Comparison of ENCODE assay signal across 8 mouse cellular contexts in the genomic region with DNA sequence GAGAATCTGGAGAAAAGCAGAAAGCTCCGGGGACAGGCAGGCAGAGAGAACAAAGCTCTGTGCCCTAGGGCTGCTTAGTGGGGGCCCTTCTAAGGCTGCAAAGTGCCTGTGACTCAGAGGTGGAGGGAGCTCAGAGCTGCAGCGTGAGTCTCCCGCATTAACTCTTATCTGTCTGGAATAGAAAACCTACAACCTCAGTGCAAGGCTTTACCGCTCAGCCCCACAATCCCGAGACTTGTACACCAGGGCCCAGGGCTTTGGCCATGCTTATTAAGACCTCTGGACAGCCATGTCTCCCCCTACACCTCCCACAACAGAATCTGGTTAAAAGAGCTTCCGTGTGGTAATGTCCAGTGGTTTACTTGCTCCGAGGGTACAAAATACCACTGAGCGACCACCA. TPM values are rescaled to one million over a fixed set of nuclear protein-coding genes. Genes with fewer than 3 reads are reported as not detected.
DNase-seq lines count a peak whose midpoint lies in the region; ATAC-seq and TF ChIP-seq lines count a peak whose summit lies in the region.

No protein-coding gene starts in this region.

- TF ChIP-seq EP300 in ES-Bruce4 (IDR thresholded peaks at IDR 0.05; ENCODE audit: insufficient read depth, low read depth, low read length) = no peak

- H3K4me1 ChIP-seq in ES-Bruce4 (ENCODE audit: control insufficient read depth, insufficient read depth, low read length) = no peaks in the 10 kb centered on the region
- peaks cover 40% of the 10 kb centered on the region for H3K4me1 ChIP-seq in forebrain, embryonic 12.5 days
- no peaks in the 10 kb centered on the region; the same call in 1 of the 2 replicates for H3K4me1 ChIP-seq in liver, embryonic 16.5 days (ENCODE audit: control insufficient read depth, low read depth, low read length)

- TF ChIP-seq CTCF in ES-Bruce4 (IDR thresholded peaks at IDR 0.05; ENCODE audit: low read depth, low read length) = no peak

- H3K4me2 ChIP-seq in forebrain, embryonic 12.5 days = peak overlapping the region; percentile 94
- H3K4me2 ChIP-seq in liver, embryonic 16.5 days (ENCODE audit: low read depth, low read length) = peak overlapping the region; percentile 70; the same call in 1 of the 2 replicates

- no peaks in the 10 kb centered on the region for H3K36me3 ChIP-seq in ES-Bruce4 (ENCODE audit: control insufficient read depth, insufficient read depth, low read length, poor library complexity, severe bottlenecking)
- no peaks in the 10 kb centered on the region for H3K36me3 ChIP-seq in forebrain, embryonic 12.5 days (replicated peaks)
- no peaks in the 10 kb centered on the region for H3K36me3 ChIP-seq in liver, embryonic 16.5 days (ENCODE audit: control insufficient read depth, insufficient read depth)

- H3K9ac ChIP-seq in ES-Bruce4 (ENCODE audit: low read depth, poor library complexity, severe bottlenecking) = peak overlapping the region; percentile 85
- peak overlapping the region; percentile 80; the same call in 1 of the 2 replicates for H3K9ac ChIP-seq in forebrain, embryonic 12.5 days
- no peak overlapping the region for H3K9ac ChIP-seq in liver, embryonic 16.5 days (ENCODE audit: low read depth, low read length)

- H3K27ac ChIP-seq in ES-Bruce4 (ENCODE audit: insufficient read depth, low read length) = no peak overlapping the region
- peak overlapping the region; percentile 61 for H3K27ac ChIP-seq in forebrain, embryonic 12.5 days
- no peak overlapping the region for H3K27ac ChIP-seq in liver, embryonic 16.5 days (ENCODE audit: low read length)

- TF ChIP-seq POLR2A in ES-Bruce4 (IDR thresholded peaks at IDR 0.05; ENCODE audit: insufficient read depth, low read length) = no peak

- peak overlapping the region; percentile 56 for H3K4me3 ChIP-seq in ES-Bruce4 (ENCODE audit: low read depth, low read length)
- H3K4me3 ChIP-seq in forebrain, embryonic 12.5 days (replicated peaks) = peak overlapping the region; percentile 71
- H3K4me3 ChIP-seq in liver, embryonic 16.5 days (ENCODE audit: low read depth, low read length) = no peak overlapping the region

- peaks cover 19% of the 10 kb centered on the region for H3K27me3 ChIP-seq in ES-Bruce4 (ENCODE audit: control insufficient read depth, insufficient read depth, low read length, poor library complexity, severe bottlenecking)
- peaks cover 30% of the 10 kb centered on the region for H3K27me3 ChIP-seq in forebrain, embryonic 12.5 days
- H3K27me3 ChIP-seq in liver, embryonic 16.5 days (ENCODE audit: control insufficient read depth, insufficient read depth, low read depth, low read length) = peaks cover 40% of the 10 kb centered on the region

- WGBS in forebrain, embryonic 12.5 days = 3% methylated on average over 8 of the region's 8 CpGs
- WGBS in liver, embryonic 16.5 days (ENCODE audit: insufficient replicate concordance) = 5% methylated on average over 8 of the region's 8 CpGs

- no peak for ATAC-seq in forebrain, embryonic 12.5 days (ENCODE audit: low FRiP score)
- no peak for ATAC-seq in liver, embryonic 16.5 days (ENCODE audit: low read depth)
- no peak for ATAC-seq in erythroblast, adult 5-6 weeks (replicated peaks; ENCODE audit: low FRiP score, poor library complexity, severe bottlenecking)

- DNase-seq in 416B (ENCODE audit: low read depth) = peak; percentile 69
- DNase-seq in T-cell, adult 2 months (ENCODE audit: low spot score) = no peak
- no peak for DNase-seq in kidney, adult 18-20 months
- no peak for DNase-seq in frontal cortex, postnatal 25 days (ENCODE audit: low spot score in 2 of 2)

- H3K9me3 ChIP-seq in ES-Bruce4 (replicated peaks; ENCODE audit: control insufficient read depth, insufficient read depth, low read length, poor library complexity, severe bottlenecking) = no peaks in the 10 kb centered on the region
- no peaks in the 10 kb centered on the region for H3K9me3 ChIP-seq in forebrain, embryonic 12.5 days
- no peaks in the 10 kb centered on the region for H3K9me3 ChIP-seq in liver, embryonic 16.5 days (replicated peaks; ENCODE audit: control insufficient read depth, low read length)

RNA-seq across cellular contexts. Expression of a gene that starts 0.8 kb away (rescaled TPM):
- polyA plus RNA-seq in ES-Bruce4 (2011; ENCODE audit: insufficient read depth, insufficient read length, low read depth, missing spikeins) = 8.6 and 9.8 TPM in 2 replicates
- polyA plus RNA-seq in forebrain, embryonic 12.5 days (2016; fragmentation: Nextera tagmentation; extraction: Ambion mirVana) = 18.2 and 18.5 TPM in 2 replicates
- polyA plus RNA-seq in liver, embryonic 16.5 days (2015; fragmentation: Nextera tagmentation; extraction: Ambion mirVana) = 2.2 and 2.5 TPM in 2 replicates
- total RNA-seq in erythroblast, adult 5-6 weeks (2015; ENCODE audit: low replicate concordance) = 39.0 and 44.9 TPM in 2 replicates
- total RNA-seq in erythroblast, adult 5-6 weeks (2017; ENCODE audit: low replicate concordance) = 16.8 and 30.0 TPM in 2 replicates
